Mouse (Mus musculus): Measurements from ENCODE around the gene Vwa1. TPM values are rescaled to one million over a fixed set of nuclear protein-coding genes. Genes with fewer than 3 reads are reported as not detected.
"Not testable (repeated sequence)": the region's sequence is repeated elsewhere in the genome, so short reads cannot be mapped to it uniquely, and the experiment has no call there.

The Vwa1 gene
- polyA plus RNA-seq, 1 experiment from 2014 or later, result 0.49 TPM

GRCm38 (mm10) chr4:155791240-155791933, 16.9 kb upstream of the Vwa1 start:
- no peaks in the 10 kb centered on the region for H3K9me3 ChIP-seq (replicated peaks)
- no peak for ATAC-seq
- no peak overlapping the region for H3K4me3 ChIP-seq
- 60% methylated on average over 24 of the region's 24 CpGs for WGBS (ENCODE audit: insufficient replicate concordance)
- peaks cover 42% of the 10 kb centered on the region for H3K27me3 ChIP-seq (replicated peaks)
- H3K4me2 ChIP-seq, result no peak overlapping the region
- H3K4me1 ChIP-seq, result peaks cover 14% of the 10 kb centered on the region
- H3K9ac ChIP-seq, result no peak overlapping the region
- no peak overlapping the region for H3K27ac ChIP-seq
- no peaks in the 10 kb centered on the region for H3K36me3 ChIP-seq

GRCm38 (mm10) chr4:155790650-155791161, 16.2 kb upstream of the Vwa1 start:
- Histone ChIP-seq H3K27ac (no peak overlapping the region), H3K4me3 (no peak overlapping the region)
- WGBS (ENCODE audit: insufficient replicate concordance), result 47% methylated on average over 3 of the region's 3 CpGs

GRCm38 (mm10) chr4:155790021-155790489, 15.6 kb upstream of the Vwa1 start, which contains the start of gene Ankrd65:
Gene Ankrd65 (plus strand): TSS chr4:155790439.
- Histone ChIP-seq H3K36me3 (no peaks in the 10 kb centered on the region), H3K9me3 (replicated peaks) (no peaks in the 10 kb centered on the region), H3K9ac (no peak within 1 kb of the TSS), H3K4me1 (peaks cover 23% of the 10 kb centered on the region), H3K27ac (no peak within 1 kb of the TSS), H3K4me3 (no peak within 1 kb of the TSS), H3K27me3 (replicated peaks) (peaks cover 36% of the 10 kb centered on the region), H3K4me2 (no peak within 1 kb of the TSS)
- WGBS (ENCODE audit: insufficient replicate concordance), result 76% methylated on average over 3 of the region's 3 CpGs
- no peak for ATAC-seq

More at GRCm38 (mm10) chr4:155790650-155791161, 16.2 kb upstream of the Vwa1 start:
- H3K4me1 ChIP-seq, result peaks cover 17% of the 10 kb centered on the region
- no peak overlapping the region for H3K4me2 ChIP-seq
- no peak for ATAC-seq
- no peak overlapping the region for H3K9ac ChIP-seq
- H3K36me3 ChIP-seq, result no peaks in the 10 kb centered on the region
- no peaks in the 10 kb centered on the region for H3K9me3 ChIP-seq (replicated peaks)
- H3K27me3 ChIP-seq (replicated peaks), result peaks cover 35% of the 10 kb centered on the region

- Histone ChIP-seq H3K4me1 (peaks cover 34% of the 10 kb centered on the region), H3K27me3 (replicated peaks) (peaks cover 37% of the 10 kb centered on the region)
- not testable (repeated sequence) for H3K27ac ChIP-seq; H3K9me3 ChIP-seq (replicated peaks); H3K36me3 ChIP-seq; H3K4me3 ChIP-seq; H3K9ac ChIP-seq; H3K4me2 ChIP-seq; ATAC-seq
- 64% methylated on average over 4 of the region's 4 CpGs for WGBS (ENCODE audit: insufficient replicate concordance)
Measured at GRCm38 (mm10) chr4:155788833-155789232, 14.3 kb upstream of the Vwa1 start.

- peaks cover 37% of the 10 kb centered on the region for H3K4me1 ChIP-seq
Measured at GRCm38 (mm10) chr4:155788300-155788699, 13.8 kb upstream of the Vwa1 start.

GRCm38 (mm10) chr4:155785819-155786218, 11.3 kb upstream of the Vwa1 start, which contains the start of gene Tmem88b:
Gene Tmem88b (minus strand): TSS chr4:155785874.
- peak within 1 kb of the TSS; percentile 64 for H3K4me3 ChIP-seq
- peaks cover 37% of the 10 kb centered on the region for H3K4me1 ChIP-seq
- peak within 1 kb of the TSS; percentile 90 for H3K4me2 ChIP-seq
- H3K9ac ChIP-seq, result peak within 1 kb of the TSS; percentile 75; the same call in 1 of the 2 replicates
- H3K27ac ChIP-seq, result no peak within 1 kb of the TSS
- no peaks in the 10 kb centered on the region for H3K36me3 ChIP-seq
- no peaks in the 10 kb centered on the region for H3K9me3 ChIP-seq (replicated peaks)
- 0 out of 2 replicates have a peak, but pooled peaks have one; percentile 31 for ATAC-seq
- 56% methylated on average over 5 of the region's 5 CpGs for WGBS (ENCODE audit: insufficient replicate concordance)
- H3K27me3 ChIP-seq (replicated peaks), result peaks cover 32% of the 10 kb centered on the region

More at GRCm38 (mm10) chr4:155788300-155788699, 13.8 kb upstream of the Vwa1 start:
- H3K27me3 ChIP-seq (replicated peaks), result peaks cover 36% of the 10 kb centered on the region
- H3K4me3 ChIP-seq, result no peak overlapping the region
- H3K27ac ChIP-seq, result no peak overlapping the region
- H3K9ac ChIP-seq, result no peak overlapping the region
- no peaks in the 10 kb centered on the region for H3K9me3 ChIP-seq (replicated peaks)
- WGBS (ENCODE audit: insufficient replicate concordance), result 49% methylated on average over 3 of the region's 3 CpGs
- no peaks in the 10 kb centered on the region for H3K36me3 ChIP-seq
- no peak overlapping the region for H3K4me2 ChIP-seq
- no peak for ATAC-seq

GRCm38 (mm10) chr4:155785246-155785645, 10.7 kb upstream of the Vwa1 start:
- Histone ChIP-seq H3K4me3 (no peak overlapping the region), H3K27me3 (replicated peaks) (peaks cover 36% of the 10 kb centered on the region), H3K27ac (no peak overlapping the region), H3K4me2 (no peak overlapping the region), H3K4me1 (peaks cover 36% of the 10 kb centered on the region), H3K9ac (no peak overlapping the region), H3K36me3 (no peaks in the 10 kb centered on the region), H3K9me3 (replicated peaks) (no peaks in the 10 kb centered on the region)
- WGBS (ENCODE audit: insufficient replicate concordance), result 74% methylated on average over 10 of the region's 10 CpGs
- ATAC-seq, result no peak

- ATAC-seq, result peak; percentile 69
- Histone ChIP-seq H3K36me3 (no peaks in the 10 kb centered on the region), H3K4me2 (peak overlapping the region; percentile 90), H3K4me1 (peaks cover 33% of the 10 kb centered on the region), H3K27me3 (replicated peaks) (peaks cover 42% of the 10 kb centered on the region), H3K4me3 (peak overlapping the region; percentile 64), H3K9ac (peak overlapping the region; percentile 75), H3K27ac (peak overlapping the region; percentile 53), H3K9me3 (replicated peaks) (no peaks in the 10 kb centered on the region)
- WGBS (ENCODE audit: insufficient replicate concordance), result under 1% methylated on average over 52 of the region's 52 CpGs
Measured at GRCm38 (mm10) chr4:155784081-155784701, 9.7 kb upstream of the Vwa1 start.

- Histone ChIP-seq H3K4me3 (peak overlapping the region; percentile 64), H3K27me3 (replicated peaks) (peaks cover 48% of the 10 kb centered on the region), H3K27ac (no peak overlapping the region), H3K9me3 (replicated peaks) (no peaks in the 10 kb centered on the region), H3K4me1 (peaks cover 27% of the 10 kb centered on the region), H3K9ac (peak overlapping the region; percentile 75; the same call in 1 of the 2 replicates), H3K4me2 (peak overlapping the region; percentile 90), H3K36me3 (no peaks in the 10 kb centered on the region)
- ATAC-seq, result peak; percentile 21; the same call in 1 of the 2 replicates
- 40% methylated on average over 16 of the region's 16 CpGs for WGBS (ENCODE audit: insufficient replicate concordance)
Measured at GRCm38 (mm10) chr4:155783486-155784080, 9.1 kb upstream of the Vwa1 start.

- peaks cover 68% of the 10 kb centered on the region for H3K27me3 ChIP-seq (replicated peaks)
- no peak overlapping the region for H3K4me2 ChIP-seq
- no peaks in the 10 kb centered on the region for H3K9me3 ChIP-seq (replicated peaks)
- no peaks in the 10 kb centered on the region for H3K36me3 ChIP-seq
- H3K4me1 ChIP-seq, result peaks cover 34% of the 10 kb centered on the region
- H3K27ac ChIP-seq, result no peak overlapping the region
- 30% methylated on average over 6 of the region's 6 CpGs for WGBS (ENCODE audit: insufficient replicate concordance)
- no peak for ATAC-seq
- no peak overlapping the region for H3K4me3 ChIP-seq
- H3K9ac ChIP-seq, result no peak overlapping the region
Measured at GRCm38 (mm10) chr4:155780895-155781294, 6.4 kb upstream of the Vwa1 start.

GRCm38 (mm10) chr4:155779498-155779897, 5.0 kb upstream of the Vwa1 start:
- no peaks in the 10 kb centered on the region for H3K36me3 ChIP-seq
- no peak overlapping the region for H3K4me2 ChIP-seq
- no peak overlapping the region for H3K9ac ChIP-seq
- peaks cover 30% of the 10 kb centered on the region for H3K4me1 ChIP-seq
- peaks cover 74% of the 10 kb centered on the region for H3K27me3 ChIP-seq (replicated peaks)
- H3K27ac ChIP-seq, result no peak overlapping the region
- H3K4me3 ChIP-seq, result no peak overlapping the region
- no peak for ATAC-seq
- H3K9me3 ChIP-seq (replicated peaks), result no peaks in the 10 kb centered on the region
- WGBS (ENCODE audit: insufficient replicate concordance), result 66% methylated on average over 4 of the region's 4 CpGs

All from liver, embryonic 12.5 days (tissue).